Mouse (Mus musculus): Measurements from ENCODE around the gene Mnat1.
"Not testable (repeated sequence)": the region's sequence is repeated elsewhere in the genome, so short reads cannot be mapped to it uniquely, and the experiment has no call there.

Mnat1 gene

GRCm38 (mm10) chr12:73147236-73147635 is 23.7 kb downstream of the Mnat1 start:
- DNase-seq (ENCODE audit: low spot score), result peak; percentile 84

- not testable (repeated sequence) for DNase-seq (ENCODE audit: low spot score)
These were observed 27.5 kb downstream of the Mnat1 start for GRCm38 (mm10) chr12:73151038-73151437.

- DNase-seq (ENCODE audit: low spot score), result no peak
These were observed 30.6 kb downstream of the Mnat1 start for GRCm38 (mm10) chr12:73154150-73154549.

- peak; percentile 74 for DNase-seq (ENCODE audit: low spot score)
These were observed 36.8 kb downstream of the Mnat1 start for GRCm38 (mm10) chr12:73160341-73160740.

GRCm38 (mm10) chr12:73162408-73163181 is 39.1 kb downstream of the Mnat1 start:
- peak; percentile 55 for DNase-seq (ENCODE audit: low spot score)

GRCm38 (mm10) chr12:73170794-73171193 is 47.3 kb downstream of the Mnat1 start:
- no peak for DNase-seq (ENCODE audit: low spot score)

GRCm38 (mm10) chr12:73183896-73184295 is 60.4 kb downstream of the Mnat1 start:
- no peak for DNase-seq (ENCODE audit: low spot score)

- DNase-seq (ENCODE audit: low spot score), result no peak
These were observed 73.8 kb downstream of the Mnat1 start for GRCm38 (mm10) chr12:73197363-73197762.

- no peak for DNase-seq (ENCODE audit: low spot score)
These were observed 74.9 kb downstream of the Mnat1 start for GRCm38 (mm10) chr12:73198451-73198850.

GRCm38 (mm10) chr12:73199375-73199774 is 75.9 kb downstream of the Mnat1 start:
- no peak for DNase-seq (ENCODE audit: low spot score)

GRCm38 (mm10) chr12:73201587-73201986 is 78.1 kb downstream of the Mnat1 start:
- peak; percentile 79 for DNase-seq (ENCODE audit: low spot score)

GRCm38 (mm10) chr12:73205710-73206649 is 82.5 kb downstream of the Mnat1 start:
- peak; percentile 41 for DNase-seq (ENCODE audit: low spot score)

GRCm38 (mm10) chr12:73207008-73207407 is 83.5 kb downstream of the Mnat1 start:
- no peak for DNase-seq (ENCODE audit: low spot score)

- DNase-seq (ENCODE audit: low spot score), result no peak
These were observed 83.9 kb downstream of the Mnat1 start for GRCm38 (mm10) chr12:73207461-73207860.

- DNase-seq (ENCODE audit: low spot score), result no peak
These were observed 85.0 kb downstream of the Mnat1 start for GRCm38 (mm10) chr12:73208518-73208917.

- DNase-seq (ENCODE audit: low spot score), result peak; percentile 57
These were observed 85.6 kb downstream of the Mnat1 start for GRCm38 (mm10) chr12:73209117-73209516.

GRCm38 (mm10) chr12:73210454-73210853 is 86.9 kb downstream of the Mnat1 start:
- DNase-seq (ENCODE audit: low spot score), result no peak

- no peak for DNase-seq (ENCODE audit: low spot score)
These were observed 92.3 kb downstream of the Mnat1 start for GRCm38 (mm10) chr12:73215773-73216172.

- no peak for DNase-seq (ENCODE audit: low spot score)
These were observed 95.1 kb downstream of the Mnat1 start for GRCm38 (mm10) chr12:73218632-73219031.

- DNase-seq (ENCODE audit: low spot score), result no peak
These were observed 97.7 kb downstream of the Mnat1 start for GRCm38 (mm10) chr12:73221235-73221634.

- peak; percentile 34 for DNase-seq (ENCODE audit: low spot score)
These were observed 100.4 kb downstream of the Mnat1 start for GRCm38 (mm10) chr12:73223872-73224271.

- DNase-seq (ENCODE audit: low spot score), result no peak
These were observed 104.9 kb downstream of the Mnat1 start for GRCm38 (mm10) chr12:73228427-73228826.

- DNase-seq (ENCODE audit: low spot score), result no peak
These were observed 106.7 kb downstream of the Mnat1 start for GRCm38 (mm10) chr12:73230196-73230595.

Measured in adipocyte (in vitro differentiated cells).